Mouse (Mus musculus) heart, adult 2 months (tissue): Measurements from ENCODE around the gene C1ql1.

Experiments used
- CTCF ChIP-seq: fragments of 200-600 bp; IDR thresholded peaks from 2 replicates; pipeline ENCODE4 v1.8.1; 2022; ENCODE audit warnings: antibody characterized with exemption, mild to moderate bottlenecking, moderate library complexity
- POLR2A ChIP-seq: fragments of 200-500 bp; IDR thresholded peaks from 2 replicates; pipeline ENCODE4 v1.6.1; 2011; ENCODE audit warnings: mild to moderate bottlenecking, low read depth, low read length, control low read depth; ENCODE audit not compliant: insufficient read depth

- TF ChIP-seq CTCF (no peak), POLR2A (no peak)
Observed at GRCm38 (mm10) chr11:102952922-102953321, 6.4 kb upstream of the C1ql1 start.
